Mouse (Mus musculus) lung, embryonic 14.5 days (tissue): Measurements from ENCODE around the gene Ppp2r5d. TPM values are rescaled to one million over a fixed set of nuclear protein-coding genes. Genes with fewer than 3 reads are reported as not detected.
A peak's percentile ranks its signal among the peaks of the same experiment; 100 is the strongest.

Experiments
- ATAC-seq: fragments of 200-750 bp; cut with Nextera tagmentation; 2 replicates; pipeline ENCODE4 v1.8.0; 2017; ENCODE audit warnings: mild to moderate bottlenecking, moderate TSS enrichment, moderate library complexity; ENCODE audit not compliant: insufficient read depth
- DNase-seq: peaks from one replicate; pipeline ENCODE4 v3.0.0-alpha.2; 2015
- H3K27ac ChIP-seq: fragments of 300-500 bp; sonication (generic); 2 replicates; pipeline ENCODE4 v1.5.1; 2014; ENCODE audit warnings: low read depth, mild to moderate bottlenecking, moderate library complexity
- H3K27me3 ChIP-seq: fragments of 300-500 bp; sonication (generic); 2 replicates; pipeline ENCODE4 v1.6.1; 2014; ENCODE audit warnings: low read length, control low read depth; ENCODE audit not compliant: insufficient read depth
- H3K36me3 ChIP-seq: fragments of 300-500 bp; sonication (generic); 2 replicates; pipeline ENCODE4 v1.6.1; 2014; ENCODE audit warnings: control low read depth; ENCODE audit not compliant: insufficient read depth
- H3K4me1 ChIP-seq: fragments of 300-500 bp; sonication (generic); 2 replicates; pipeline ENCODE4 v1.6.1; 2014; ENCODE audit warnings: antibody characterized with exemption, control low read depth; ENCODE audit not compliant: insufficient read depth
- H3K4me2 ChIP-seq: fragments of 300-500 bp; sonication (generic); 2 replicates; pipeline ENCODE4 v1.6.1; 2014; ENCODE audit warnings: mild to moderate bottlenecking
- H3K4me3 ChIP-seq: fragments of 300-500 bp; sonication (generic); 2 replicates; pipeline ENCODE4 v1.5.1; 2014; ENCODE audit warnings: low read depth, low read length
- H3K9ac ChIP-seq: fragments of 300-500 bp; sonication (generic); 2 replicates; pipeline ENCODE4 v1.6.1; 2014
- H3K9me3 ChIP-seq: fragments of 300-500 bp; sonication (generic); 2 replicates; pipeline ENCODE4 v1.6.1; 2016; ENCODE audit warnings: low read depth, low read length, control low read depth
- CTCF ChIP-seq: IDR thresholded peaks from 2 replicates; pipeline ENCODE4 v1.5.1; 2016; ENCODE audit warnings: antibody characterized with exemption, low read depth
- WGBS: fragments of 180-500 bp; shearing (Covaris S2); extraction: QIAGEN DNeasy Blood & Tissue Kit; methylation state at CpG from one replicate; pipeline ENCODE4 v1.1.7; 2014; 5-methylcytosine and 5-hydroxymethylcytosine counted together
- polyA plus RNA-seq: library from polyadenylated mRNA; unstranded; fragments of >200 nt; fragmentation: Nextera tagmentation; extraction: Ambion mirVana; gene quantifications from 2 replicates; pipeline ENCODE4 v1.2.1, GENCODE M21; 2014

The Ppp2r5d gene
- polyA plus RNA-seq, 1 experiment from 2014 or later: 104 TPM

GRCm38 (mm10) chr17:46728904-46729318 is 24.0 kb upstream of the Ppp2r5d start, which contains the start of gene Gnmt:
Gene Gnmt, minus strand, starts transcription at chr17:46729168.
- Histone ChIP-seq H3K9me3 (no peaks in the 10 kb centered on the region), H3K4me1 (no peaks in the 10 kb centered on the region), H3K4me3 (peak within 1 kb of the TSS; percentile 25), H3K9ac (no peak within 1 kb of the TSS), H3K27me3 (peaks cover 9% of the 10 kb centered on the region; the same call in 1 of the 2 replicates), H3K27ac (no peak within 1 kb of the TSS), H3K4me2 (peak within 1 kb of the TSS; percentile 57), H3K36me3 (peaks cover 14% of the 10 kb centered on the region; the same call in 1 of the 2 replicates)
- 16% methylated on average over 24 of the region's 24 CpGs for WGBS
- peak; percentile 48; the same call in 1 of the 2 replicates for ATAC-seq
- no peak for TF ChIP-seq CTCF
- peak; percentile 45 for DNase-seq

DNA sequence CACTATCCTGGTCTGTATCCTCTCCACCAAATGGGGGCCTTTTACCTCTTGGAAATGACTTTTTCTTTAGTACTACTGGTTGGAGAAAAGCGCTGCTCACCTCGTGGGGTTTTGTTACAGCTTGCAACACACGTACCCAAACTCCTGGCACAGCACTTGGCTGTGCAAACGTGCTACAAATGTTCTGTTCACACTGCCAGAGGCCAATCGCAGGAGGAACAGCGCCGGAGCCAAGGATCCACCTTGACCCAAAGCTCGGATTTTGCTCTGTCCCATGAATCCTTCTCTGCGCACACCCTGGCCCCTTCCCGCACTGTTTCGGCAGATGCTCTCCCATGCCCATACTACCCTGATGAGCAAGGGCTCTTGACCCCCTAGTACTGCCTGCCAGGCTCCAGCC is 23.6 kb upstream of the Ppp2r5d start:
- 39% methylated on average over 11 of the region's 11 CpGs for WGBS
- peaks cover 9% of the 10 kb centered on the region; the same call in 1 of the 2 replicates for H3K27me3 ChIP-seq
- no peak overlapping the region for H3K27ac ChIP-seq
- DNase-seq: no peak
- H3K4me1 ChIP-seq: no peaks in the 10 kb centered on the region
- peaks cover 17% of the 10 kb centered on the region; the same call in 1 of the 2 replicates for H3K36me3 ChIP-seq
- H3K4me3 ChIP-seq: peak overlapping the region; percentile 25; the same call in 1 of the 2 replicates
- no peak for ATAC-seq
- no peak for TF ChIP-seq CTCF
- H3K9ac ChIP-seq: no peak overlapping the region
- H3K9me3 ChIP-seq: no peaks in the 10 kb centered on the region
- H3K4me2 ChIP-seq: peak overlapping the region; percentile 57

- Histone ChIP-seq H3K4me3 (no peak overlapping the region), H3K4me1 (no peaks in the 10 kb centered on the region), H3K9me3 (no peaks in the 10 kb centered on the region), H3K36me3 (peaks cover 22% of the 10 kb centered on the region; the same call in 1 of the 2 replicates), H3K4me2 (no peak overlapping the region), H3K27me3 (peaks cover 9% of the 10 kb centered on the region; the same call in 1 of the 2 replicates), H3K27ac (no peak overlapping the region), H3K9ac (no peak overlapping the region)
- DNase-seq (peak; percentile 40), ATAC-seq (no peak)
- peak; percentile 45 for TF ChIP-seq CTCF
- 41% methylated on average over 6 of the region's 6 CpGs for WGBS
Measured at GRCm38 (mm10) chr17:46728021-46728420, 23.1 kb upstream of the Ppp2r5d start.

DNA sequence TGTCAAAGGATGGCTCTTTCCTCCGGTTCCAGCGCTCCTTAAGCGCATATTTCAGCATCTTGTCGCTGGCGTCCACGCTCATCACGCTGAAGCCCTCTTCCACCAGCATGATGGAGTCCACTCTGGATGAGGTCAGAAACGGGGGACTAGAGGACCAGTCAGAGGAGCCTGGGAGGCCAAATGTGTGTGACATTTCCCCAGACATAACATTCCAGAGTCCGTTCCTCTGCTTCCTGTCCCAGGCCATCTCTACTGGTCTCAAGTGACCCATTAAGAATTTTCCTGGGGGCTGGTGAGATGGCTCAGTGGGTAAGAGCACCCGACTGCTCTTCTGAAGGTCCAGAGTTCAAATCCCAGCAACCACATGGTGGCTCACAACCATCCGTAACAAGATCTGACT is 22.4 kb upstream of the Ppp2r5d start:
- H3K9ac ChIP-seq: no peak overlapping the region
- no peak for DNase-seq
- WGBS: 88% methylated on average over 11 of the region's 11 CpGs
- no peak overlapping the region for H3K4me3 ChIP-seq
- ATAC-seq: no peak
- no peak overlapping the region for H3K27ac ChIP-seq
- no peak for TF ChIP-seq CTCF
- H3K4me1 ChIP-seq: no peaks in the 10 kb centered on the region
- H3K27me3 ChIP-seq: peaks cover 9% of the 10 kb centered on the region; the same call in 1 of the 2 replicates
- no peak overlapping the region for H3K4me2 ChIP-seq
- peaks cover 24% of the 10 kb centered on the region; the same call in 1 of the 2 replicates for H3K36me3 ChIP-seq
- no peaks in the 10 kb centered on the region for H3K9me3 ChIP-seq

GRCm38 (mm10) chr17:46725731-46726645 is 21.1 kb upstream of the Ppp2r5d start:
- Histone ChIP-seq H3K4me3 (no peak overlapping the region), H3K36me3 (peaks cover 35% of the 10 kb centered on the region), H3K9ac (no peak overlapping the region), H3K9me3 (no peaks in the 10 kb centered on the region), H3K4me1 (no peaks in the 10 kb centered on the region), H3K27ac (no peak overlapping the region), H3K4me2 (no peak overlapping the region), H3K27me3 (peaks cover 9% of the 10 kb centered on the region; the same call in 1 of the 2 replicates)
- no peak for DNase-seq
- ATAC-seq: no peak
- TF ChIP-seq CTCF: no peak
- 86% methylated on average over 26 of the region's 26 CpGs for WGBS

- Histone ChIP-seq H3K9ac (no peak overlapping the region), H3K4me2 (no peak overlapping the region), H3K4me3 (no peak overlapping the region), H3K36me3 (peaks cover 37% of the 10 kb centered on the region), H3K9me3 (no peaks in the 10 kb centered on the region), H3K4me1 (no peaks in the 10 kb centered on the region), H3K27ac (no peak overlapping the region), H3K27me3 (peaks cover 9% of the 10 kb centered on the region; the same call in 1 of the 2 replicates)
- peak; percentile 64 for TF ChIP-seq CTCF
- 50% methylated on average over 9 of the region's 9 CpGs for WGBS
- ATAC-seq: no peak
- peak; percentile 69 for DNase-seq
Measured at GRCm38 (mm10) chr17:46725273-46725672, 20.4 kb upstream of the Ppp2r5d start.

GRCm38 (mm10) chr17:46724477-46725084 is 19.7 kb upstream of the Ppp2r5d start:
- no peak overlapping the region for H3K4me2 ChIP-seq
- WGBS: 78% methylated on average over 20 of the region's 20 CpGs
- no peaks in the 10 kb centered on the region for H3K4me1 ChIP-seq
- no peak for TF ChIP-seq CTCF
- H3K36me3 ChIP-seq: peaks cover 37% of the 10 kb centered on the region
- ATAC-seq: no peak
- H3K27ac ChIP-seq: no peak overlapping the region
- no peak overlapping the region for H3K9ac ChIP-seq
- DNase-seq: no peak
- H3K9me3 ChIP-seq: no peaks in the 10 kb centered on the region
- no peak overlapping the region for H3K4me3 ChIP-seq
- H3K27me3 ChIP-seq: peaks cover 8% of the 10 kb centered on the region; the same call in 1 of the 2 replicates
